Mouse (Mus musculus): ENCODE measurements around the gene Zfp14. TPM values are rescaled to one million over a fixed set of nuclear protein-coding genes. Genes with fewer than 3 reads are reported as not detected.
A peak's percentile ranks its signal among the peaks of the same experiment; 100 is the strongest.

Gene Zfp14
- 0.74 and 1.3 TPM in 2 replicates for total RNA-seq (2014; fragmentation: Nextera tagmentation)
- 1.1 and 5.8 TPM in 2 replicates for total RNA-seq (2017)

- ATAC-seq (replicated peaks; ENCODE audit: low FRiP score, low TSS enrichment, poor library complexity, severe bottlenecking) = peak; percentile 99
Measured at GRCm38 (mm10) chr7:30050882-30051548, at the start of gene Zfp14. TSS of gene Zfp14 (minus strand) at chr7:30051380.

- no peak for ATAC-seq (replicated peaks; ENCODE audit: low FRiP score, low TSS enrichment, poor library complexity, severe bottlenecking)
Measured at GRCm38 (mm10) chr7:30099297-30099696, 48.1 kb upstream of the Zfp14 start.

GRCm38 (mm10) chr7:30095551-30096125 is 44.5 kb upstream of the Zfp14 start:
- ATAC-seq (replicated peaks; ENCODE audit: low FRiP score, low TSS enrichment, poor library complexity, severe bottlenecking) = no peak

- peak; percentile 62 for ATAC-seq (replicated peaks; ENCODE audit: low FRiP score, low TSS enrichment, poor library complexity, severe bottlenecking)
Measured at GRCm38 (mm10) chr7:30094646-30095429, 43.7 kb upstream of the Zfp14 start, which contains the start of gene Zfp260. TSS of gene Zfp260 (plus strand) at chr7:30094777.

- ATAC-seq (replicated peaks; ENCODE audit: low FRiP score, low TSS enrichment, poor library complexity, severe bottlenecking) = no peak
Measured at GRCm38 (mm10) chr7:30093918-30094415, 42.8 kb upstream of the Zfp14 start.

- ATAC-seq (replicated peaks; ENCODE audit: low FRiP score, low TSS enrichment, poor library complexity, severe bottlenecking) = no peak
Measured at GRCm38 (mm10) chr7:30092666-30093065, 41.5 kb upstream of the Zfp14 start.

- ATAC-seq (replicated peaks; ENCODE audit: low FRiP score, low TSS enrichment, poor library complexity, severe bottlenecking) = 0 out of 2 replicates have a peak, but pooled peaks have one; percentile 0
Measured at GRCm38 (mm10) chr7:30090970-30091585, 39.9 kb upstream of the Zfp14 start.

- peak; percentile 90 for ATAC-seq (replicated peaks; ENCODE audit: low FRiP score, low TSS enrichment, poor library complexity, severe bottlenecking)
Measured at GRCm38 (mm10) chr7:30090092-30090969, 39.2 kb upstream of the Zfp14 start, which contains the start of the genes Gm26920 and Zfp566. TSS of gene Gm26920 (minus strand) at chr7:30090410. TSS of gene Zfp566 (minus strand) at chr7:30090527.

GRCm38 (mm10) chr7:30089405-30089804 is 38.2 kb upstream of the Zfp14 start:
- no peak for ATAC-seq (replicated peaks; ENCODE audit: low FRiP score, low TSS enrichment, poor library complexity, severe bottlenecking)

- ATAC-seq (replicated peaks; ENCODE audit: low FRiP score, low TSS enrichment, poor library complexity, severe bottlenecking) = no peak
Measured at GRCm38 (mm10) chr7:30086524-30086923, 35.3 kb upstream of the Zfp14 start.

GRCm38 (mm10) chr7:30072146-30073028 is 21.2 kb upstream of the Zfp14 start, which contains the start of gene Zfp82:
TSS of gene Zfp82 (minus strand) at chr7:30072900.
- ATAC-seq (replicated peaks; ENCODE audit: low FRiP score, low TSS enrichment, poor library complexity, severe bottlenecking) = peak; percentile 96

- no peak for ATAC-seq (replicated peaks; ENCODE audit: low FRiP score, low TSS enrichment, poor library complexity, severe bottlenecking)
Measured at GRCm38 (mm10) chr7:30064622-30065021, 13.4 kb upstream of the Zfp14 start.

- 0 out of 2 replicates have a peak, but pooled peaks have one; percentile 61 for ATAC-seq (replicated peaks; ENCODE audit: low FRiP score, low TSS enrichment, poor library complexity, severe bottlenecking)
Measured at GRCm38 (mm10) chr7:30062478-30062877, 11.3 kb upstream of the Zfp14 start.

- ATAC-seq (replicated peaks; ENCODE audit: low FRiP score, low TSS enrichment, poor library complexity, severe bottlenecking) = no peak
Measured at GRCm38 (mm10) chr7:30060341-30060740, 9.2 kb upstream of the Zfp14 start.

GRCm38 (mm10) chr7:30053591-30053990 is 2.4 kb upstream of the Zfp14 start:
- ATAC-seq (replicated peaks; ENCODE audit: low FRiP score, low TSS enrichment, poor library complexity, severe bottlenecking) = no peak

- ATAC-seq (replicated peaks; ENCODE audit: low FRiP score, low TSS enrichment, poor library complexity, severe bottlenecking) = no peak
Measured at GRCm38 (mm10) chr7:30048126-30048525, 3.1 kb downstream of the Zfp14 start.

GRCm38 (mm10) chr7:30044354-30044753 is 6.8 kb downstream of the Zfp14 start:
- no peak for ATAC-seq (replicated peaks; ENCODE audit: low FRiP score, low TSS enrichment, poor library complexity, severe bottlenecking)

GRCm38 (mm10) chr7:30034331-30034730 is 16.8 kb downstream of the Zfp14 start:
- ATAC-seq (replicated peaks; ENCODE audit: low FRiP score, low TSS enrichment, poor library complexity, severe bottlenecking) = no peak
